Mouse (Mus musculus): Measurements from ENCODE around the gene Stag1. TPM values are rescaled to one million over a fixed set of nuclear protein-coding genes. Genes with fewer than 3 reads are reported as not detected.

Gene Stag1
- polyA plus RNA-seq, 1 experiment from 2014 or later = 48.2 TPM

DNA sequence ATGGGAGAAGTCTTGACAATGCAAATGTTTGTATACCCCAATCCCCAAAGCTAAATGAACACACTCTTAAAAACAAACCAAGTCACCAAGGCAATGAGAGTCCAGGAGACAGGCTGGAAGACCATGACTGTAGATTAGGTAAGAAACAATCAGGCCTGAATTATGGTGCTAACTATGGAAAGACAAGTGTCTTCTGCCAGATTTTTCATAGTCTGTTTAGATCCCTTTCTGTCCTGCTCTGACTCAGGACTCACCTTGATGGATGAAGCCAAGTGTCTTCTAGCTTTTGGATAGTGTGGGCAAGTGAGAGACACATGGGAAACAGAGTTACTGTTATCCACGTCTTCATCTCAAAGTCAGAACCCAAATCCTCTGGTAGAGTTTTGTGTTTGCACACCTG is 26.1 kb upstream of the Stag1 start:
- Histone ChIP-seq H3K9ac (replicated peaks; ENCODE audit: low read depth, low read length) (no peak overlapping the region), H3K27ac (ENCODE audit: low read depth, low read length) (no peak overlapping the region), H3K4me1 (ENCODE audit: control insufficient read depth, insufficient read depth, low read length) (no peaks in the 10 kb centered on the region; the same call in 1 of the 2 replicates), H3K4me3 (ENCODE audit: low read depth, low read length) (peak overlapping the region; percentile 69), H3K4me2 (ENCODE audit: low read depth, low read length) (peak overlapping the region; percentile 61), H3K27me3 (ENCODE audit: control insufficient read depth, insufficient read depth, low read length) (no peaks in the 10 kb centered on the region), H3K9me3 (ENCODE audit: control insufficient read depth, low read length) (no peaks in the 10 kb centered on the region), H3K36me3 (ENCODE audit: control insufficient read depth, insufficient read depth, low read length) (no peaks in the 10 kb centered on the region)
- no peak for ATAC-seq (ENCODE audit: low read depth)
- WGBS = 71% methylated on average over 1 of the region's 1 CpGs

DNA sequence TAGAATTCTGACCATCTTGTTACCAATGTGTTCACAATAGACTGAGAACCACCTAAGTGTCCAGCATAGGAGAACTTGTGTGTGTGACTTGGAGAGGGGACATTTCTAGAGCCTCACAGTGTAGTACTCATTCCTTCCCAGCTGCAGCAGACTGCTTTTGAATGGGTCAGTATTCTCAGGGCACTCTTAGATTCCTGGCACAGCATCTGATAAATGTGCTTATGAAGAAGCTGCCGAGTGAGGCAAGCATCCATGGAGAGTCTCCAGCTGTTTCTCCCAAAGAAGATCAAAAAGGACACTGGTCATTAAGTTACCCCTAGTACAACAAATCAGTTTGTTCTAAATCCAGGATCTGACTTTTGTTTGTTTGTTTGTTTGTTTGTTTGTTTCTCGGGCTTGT is 24.3 kb upstream of the Stag1 start:
- no peaks in the 10 kb centered on the region for H3K9me3 ChIP-seq (ENCODE audit: control insufficient read depth, low read length)
- no peak overlapping the region for H3K4me3 ChIP-seq (ENCODE audit: low read depth, low read length)
- H3K27ac ChIP-seq (ENCODE audit: low read depth, low read length) = no peak overlapping the region
- ATAC-seq (ENCODE audit: low read depth) = no peak
- no peaks in the 10 kb centered on the region; the same call in 1 of the 2 replicates for H3K4me1 ChIP-seq (ENCODE audit: control insufficient read depth, insufficient read depth, low read length)
- H3K36me3 ChIP-seq (ENCODE audit: control insufficient read depth, insufficient read depth, low read length) = no peaks in the 10 kb centered on the region
- 68% methylated on average over 2 of the region's 2 CpGs for WGBS
- no peak overlapping the region for H3K9ac ChIP-seq (replicated peaks; ENCODE audit: low read depth, low read length)
- H3K4me2 ChIP-seq (ENCODE audit: low read depth, low read length) = no peak overlapping the region
- H3K27me3 ChIP-seq (ENCODE audit: control insufficient read depth, insufficient read depth, low read length) = no peaks in the 10 kb centered on the region

DNA sequence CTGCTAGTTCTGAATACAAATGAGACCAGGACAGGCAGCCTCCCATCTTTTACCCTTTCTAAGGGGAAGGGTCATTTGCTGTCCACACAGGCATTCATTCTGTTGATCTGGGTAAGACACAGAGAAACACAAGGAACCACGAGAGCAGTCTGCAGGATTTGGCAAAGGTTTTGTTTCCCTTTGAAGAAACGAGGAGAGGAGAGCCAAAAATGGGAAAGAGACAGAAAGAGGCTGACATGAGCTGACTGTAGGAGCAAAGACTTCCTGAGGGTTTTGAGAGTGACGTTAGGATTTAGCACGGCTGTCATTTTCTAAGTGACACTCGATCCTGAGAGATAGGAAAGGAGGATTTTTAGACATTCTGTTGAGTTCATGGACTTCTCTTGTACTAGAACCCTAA is 23.7 kb upstream of the Stag1 start:
- Histone ChIP-seq H3K9me3 (ENCODE audit: control insufficient read depth, low read length) (no peaks in the 10 kb centered on the region), H3K9ac (replicated peaks; ENCODE audit: low read depth, low read length) (no peak overlapping the region), H3K27me3 (ENCODE audit: control insufficient read depth, insufficient read depth, low read length) (no peaks in the 10 kb centered on the region), H3K27ac (ENCODE audit: low read depth, low read length) (no peak overlapping the region), H3K4me2 (ENCODE audit: low read depth, low read length) (no peak overlapping the region), H3K4me3 (ENCODE audit: low read depth, low read length) (no peak overlapping the region), H3K36me3 (ENCODE audit: control insufficient read depth, insufficient read depth, low read length) (no peaks in the 10 kb centered on the region), H3K4me1 (ENCODE audit: control insufficient read depth, insufficient read depth, low read length) (no peaks in the 10 kb centered on the region; the same call in 1 of the 2 replicates)
- WGBS = 62% methylated on average over 5 of the region's 5 CpGs
- ATAC-seq (ENCODE audit: low read depth) = no peak

- Histone ChIP-seq H3K27ac (ENCODE audit: low read depth, low read length) (no peak overlapping the region), H3K4me2 (ENCODE audit: low read depth, low read length) (no peak overlapping the region), H3K9ac (replicated peaks; ENCODE audit: low read depth, low read length) (no peak overlapping the region), H3K36me3 (ENCODE audit: control insufficient read depth, insufficient read depth, low read length) (no peaks in the 10 kb centered on the region), H3K9me3 (ENCODE audit: control insufficient read depth, low read length) (no peaks in the 10 kb centered on the region), H3K27me3 (ENCODE audit: control insufficient read depth, insufficient read depth, low read length) (no peaks in the 10 kb centered on the region), H3K4me1 (ENCODE audit: control insufficient read depth, insufficient read depth, low read length) (peaks cover 5% of the 10 kb centered on the region; the same call in 1 of the 2 replicates), H3K4me3 (ENCODE audit: low read depth, low read length) (no peak overlapping the region)
- 61% methylated on average over 20 of the region's 20 CpGs for WGBS
- ATAC-seq (ENCODE audit: low read depth) = no peak
Observed at GRCm38 (mm10) chr9:100580196-100580740, 17.3 kb upstream of the Stag1 start.

- Histone ChIP-seq H3K27me3 (ENCODE audit: control insufficient read depth, insufficient read depth, low read length) (no peaks in the 10 kb centered on the region), H3K4me2 (ENCODE audit: low read depth, low read length) (no peak overlapping the region), H3K4me3 (ENCODE audit: low read depth, low read length) (no peak overlapping the region), H3K4me1 (ENCODE audit: control insufficient read depth, insufficient read depth, low read length) (peaks cover 5% of the 10 kb centered on the region; the same call in 1 of the 2 replicates), H3K36me3 (ENCODE audit: control insufficient read depth, insufficient read depth, low read length) (no peaks in the 10 kb centered on the region), H3K9me3 (ENCODE audit: control insufficient read depth, low read length) (no peaks in the 10 kb centered on the region), H3K27ac (ENCODE audit: low read depth, low read length) (peak overlapping the region; percentile 8; the same call in 1 of the 2 replicates), H3K9ac (replicated peaks; ENCODE audit: low read depth, low read length) (no peak overlapping the region)
- ATAC-seq (ENCODE audit: low read depth) = peak; percentile 46; the same call in 1 of the 2 replicates
- WGBS = 27% methylated on average over 13 of the region's 13 CpGs
Observed at GRCm38 (mm10) chr9:100581543-100582492, 15.8 kb upstream of the Stag1 start.

- H3K4me1 ChIP-seq (ENCODE audit: control insufficient read depth, insufficient read depth, low read length) = peaks cover 5% of the 10 kb centered on the region; the same call in 1 of the 2 replicates
- no peak for ATAC-seq (ENCODE audit: low read depth)
- H3K27ac ChIP-seq (ENCODE audit: low read depth, low read length) = no peak overlapping the region
- no peaks in the 10 kb centered on the region for H3K36me3 ChIP-seq (ENCODE audit: control insufficient read depth, insufficient read depth, low read length)
- no peak overlapping the region for H3K4me3 ChIP-seq (ENCODE audit: low read depth, low read length)
- no peaks in the 10 kb centered on the region for H3K9me3 ChIP-seq (ENCODE audit: control insufficient read depth, low read length)
- no peak overlapping the region for H3K4me2 ChIP-seq (ENCODE audit: low read depth, low read length)
- 72% methylated on average over 13 of the region's 13 CpGs for WGBS
- H3K9ac ChIP-seq (replicated peaks; ENCODE audit: low read depth, low read length) = no peak overlapping the region
- H3K27me3 ChIP-seq (ENCODE audit: control insufficient read depth, insufficient read depth, low read length) = no peaks in the 10 kb centered on the region
Observed at GRCm38 (mm10) chr9:100582883-100583575, 14.6 kb upstream of the Stag1 start.

- Histone ChIP-seq H3K9me3 (ENCODE audit: control insufficient read depth, low read length) (no peaks in the 10 kb centered on the region), H3K36me3 (ENCODE audit: control insufficient read depth, insufficient read depth, low read length) (no peaks in the 10 kb centered on the region), H3K27me3 (ENCODE audit: control insufficient read depth, insufficient read depth, low read length) (no peaks in the 10 kb centered on the region), H3K4me3 (ENCODE audit: low read depth, low read length) (no peak overlapping the region), H3K27ac (ENCODE audit: low read depth, low read length) (no peak overlapping the region), H3K9ac (replicated peaks; ENCODE audit: low read depth, low read length) (no peak overlapping the region), H3K4me2 (ENCODE audit: low read depth, low read length) (no peak overlapping the region), H3K4me1 (ENCODE audit: control insufficient read depth, insufficient read depth, low read length) (peaks cover 5% of the 10 kb centered on the region; the same call in 1 of the 2 replicates)
- ATAC-seq (ENCODE audit: low read depth) = no peak
- 91% methylated on average over 4 of the region's 4 CpGs for WGBS
Observed at GRCm38 (mm10) chr9:100584031-100584430, 13.6 kb upstream of the Stag1 start.

- no peak overlapping the region for H3K4me3 ChIP-seq (ENCODE audit: low read depth, low read length)
- no peak overlapping the region for H3K27ac ChIP-seq (ENCODE audit: low read depth, low read length)
- no peaks in the 10 kb centered on the region for H3K27me3 ChIP-seq (ENCODE audit: control insufficient read depth, insufficient read depth, low read length)
- H3K36me3 ChIP-seq (ENCODE audit: control insufficient read depth, insufficient read depth, low read length) = no peaks in the 10 kb centered on the region
- no peaks in the 10 kb centered on the region for H3K4me1 ChIP-seq (ENCODE audit: control insufficient read depth, insufficient read depth, low read length)
- 63% methylated on average over 4 of the region's 4 CpGs for WGBS
- no peak overlapping the region for H3K4me2 ChIP-seq (ENCODE audit: low read depth, low read length)
- ATAC-seq (ENCODE audit: low read depth) = no peak
- H3K9me3 ChIP-seq (ENCODE audit: control insufficient read depth, low read length) = no peaks in the 10 kb centered on the region
- no peak overlapping the region for H3K9ac ChIP-seq (replicated peaks; ENCODE audit: low read depth, low read length)
Observed at GRCm38 (mm10) chr9:100590462-100590861, 7.1 kb upstream of the Stag1 start.

Data from neural tube, embryonic 14.5 days (tissue).